Comparison of ENCODE assay signal across 8 mouse cellular contexts in the genomic region with DNA sequence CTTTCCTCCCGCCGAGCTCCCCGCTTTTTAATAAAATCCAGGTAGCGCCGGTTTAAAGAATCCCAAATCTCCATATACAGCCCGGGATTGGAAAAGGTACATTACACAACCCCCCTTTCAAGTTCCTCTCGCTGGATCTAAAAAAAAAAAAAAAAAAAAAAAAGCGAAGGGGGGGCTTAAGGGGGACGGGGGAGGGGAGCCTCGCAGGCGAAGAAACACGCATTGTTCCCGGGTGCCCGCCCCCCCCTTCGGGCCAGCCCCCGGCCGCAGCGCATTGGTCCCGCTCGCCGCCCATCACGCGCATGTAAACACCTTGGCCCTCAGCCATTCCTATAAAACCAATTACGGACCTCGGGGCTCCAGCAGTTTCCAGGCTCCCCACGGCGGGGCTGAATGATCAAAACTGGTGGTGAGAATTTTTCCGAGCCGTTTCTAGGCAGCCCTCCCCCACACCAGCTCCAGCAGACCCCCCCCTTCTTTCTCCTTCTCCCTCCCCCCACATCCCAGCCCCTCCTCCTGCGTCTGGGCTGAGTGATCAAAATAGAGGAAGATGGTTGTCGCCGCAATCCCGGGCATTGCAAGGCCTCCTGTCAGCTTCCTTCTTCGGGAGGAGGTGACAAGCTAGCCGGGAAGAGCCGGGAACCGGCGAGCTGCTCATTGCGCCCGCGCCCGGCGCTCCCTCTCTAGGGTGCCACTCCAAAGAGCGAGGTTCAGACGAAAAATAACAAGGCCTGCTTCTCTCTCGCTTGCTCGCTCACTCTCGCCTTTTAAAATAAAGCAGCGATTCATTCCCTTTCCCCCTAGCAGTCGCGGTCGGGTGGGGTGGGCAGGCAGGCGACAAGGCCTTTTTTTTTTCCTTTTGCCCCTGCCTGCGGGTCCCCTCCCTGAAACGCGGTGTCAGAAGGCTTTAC. TPM values are rescaled to one million over a fixed set of nuclear protein-coding genes. Genes with fewer than 3 reads are reported as not detected.
DNase-seq lines count a peak whose midpoint lies in the region; ATAC-seq and TF ChIP-seq lines count a peak whose summit lies in the region.

A gene (minus strand): TSS at position 139 of the 911 bp plus-strand sequence.

- TF ChIP-seq POLR2A in brain, embryonic 14.5 days (IDR thresholded peaks at IDR 0.05; ENCODE audit: borderline replicate concordance, extremely low read depth, insufficient read depth, insufficient read length, poor library complexity, severe bottlenecking), result peak; percentile 38; the same call in 1 of the 2 replicates

- H3K9me3 ChIP-seq in forebrain, embryonic 10.5 days, result no peaks in the 10 kb centered on the region
- H3K9me3 ChIP-seq in heart, embryonic 14.5 days (ENCODE audit: control insufficient read depth, low read length), result no peaks in the 10 kb centered on the region
- no peaks in the 10 kb centered on the region for H3K9me3 ChIP-seq in liver, embryonic 12.5 days (replicated peaks)
- no peaks in the 10 kb centered on the region for H3K9me3 ChIP-seq in stomach, embryonic 16.5 days (replicated peaks; ENCODE audit: control insufficient read depth, low read length)

- DNase-seq in 3T3-L1 (ENCODE audit: low read depth, low spot score), result peak; percentile 99
- peak; percentile 100 for DNase-seq in brain, embryonic 14.5 days (ENCODE audit: low read depth)
- peak; percentile 99 for DNase-seq in forebrain, embryonic 10.5 days (ENCODE audit: extremely low spot score, low spot score)
- DNase-seq in kidney, postnatal 14 days, result peak; percentile 100
- peak; percentile 58 to 80 for DNase-seq in natural killer cell, adult 2 months (ENCODE audit: low spot score in 2 of 2)

- peak within 1 kb of the TSS; percentile 100 for H3K4me3 ChIP-seq in forebrain, embryonic 10.5 days
- peak within 1 kb of the TSS; percentile 90 to 98 for H3K4me3 ChIP-seq in heart, embryonic 14.5 days (ENCODE audit: control insufficient read depth in 1 of 2, insufficient read depth in 1 of 2, low read depth in 1 of 2, low read length in 2 of 2)
- peak within 1 kb of the TSS; percentile 63 for H3K4me3 ChIP-seq in liver, embryonic 12.5 days
- peak within 1 kb of the TSS; percentile 88 for H3K4me3 ChIP-seq in stomach, embryonic 16.5 days (replicated peaks; ENCODE audit: low read length)

- H3K4me2 ChIP-seq in heart, embryonic 14.5 days (ENCODE audit: low read length), result peak within 1 kb of the TSS; percentile 81
- H3K4me2 ChIP-seq in liver, embryonic 12.5 days, result peak within 1 kb of the TSS; percentile 79
- H3K4me2 ChIP-seq in stomach, embryonic 16.5 days (ENCODE audit: low read depth, low read length), result peak within 1 kb of the TSS; percentile 91

- no peak for TF ChIP-seq CTCF in brain, embryonic 14.5 days (IDR thresholded peaks at IDR 0.05; ENCODE audit: borderline replicate concordance, extremely low read depth, insufficient read depth, insufficient read length)

- peaks cover 29% of the 10 kb centered on the region for H3K4me1 ChIP-seq in forebrain, embryonic 10.5 days
- H3K4me1 ChIP-seq in heart, embryonic 14.5 days (ENCODE audit: control insufficient read depth in 2 of 2, insufficient read depth in 2 of 2, low read length in 2 of 2), result peaks cover 6% of the 10 kb centered on the region in 2 experiments
- H3K4me1 ChIP-seq in liver, embryonic 12.5 days, result peaks cover 53% of the 10 kb centered on the region
- H3K4me1 ChIP-seq in stomach, embryonic 16.5 days (ENCODE audit: control insufficient read depth, insufficient read depth, low read length), result peaks cover 10% of the 10 kb centered on the region

- ATAC-seq in heart, embryonic 14.5 days (ENCODE audit: insufficient number of reproducible peaks, insufficient read depth, low FRiP score, low read depth), result peak; percentile 74
- ATAC-seq in liver, embryonic 12.5 days, result peak; percentile 50
- ATAC-seq in stomach, embryonic 16.5 days (ENCODE audit: insufficient read depth, low FRiP score), result peak; percentile 78

- H3K9ac ChIP-seq in heart, embryonic 14.5 days (ENCODE audit: low read length), result peak within 1 kb of the TSS; percentile 100
- H3K9ac ChIP-seq in liver, embryonic 12.5 days, result peak within 1 kb of the TSS; percentile 75
- peak within 1 kb of the TSS; percentile 100 for H3K9ac ChIP-seq in stomach, embryonic 16.5 days (ENCODE audit: low read length)

- peaks cover 25% of the 10 kb centered on the region for H3K36me3 ChIP-seq in forebrain, embryonic 10.5 days (replicated peaks)
- no peaks in the 10 kb centered on the region for H3K36me3 ChIP-seq in heart, embryonic 14.5 days (ENCODE audit: control insufficient read depth, insufficient read depth, low read length)
- no peaks in the 10 kb centered on the region for H3K36me3 ChIP-seq in liver, embryonic 12.5 days
- H3K36me3 ChIP-seq in stomach, embryonic 16.5 days (ENCODE audit: control insufficient read depth, insufficient read depth, low read length), result no peaks in the 10 kb centered on the region

- peak within 1 kb of the TSS; percentile 100 for H3K27ac ChIP-seq in forebrain, embryonic 10.5 days
- peak within 1 kb of the TSS; percentile 100 for H3K27ac ChIP-seq in heart, embryonic 14.5 days (replicated peaks in 1 of 2; ENCODE audit: control insufficient read depth in 1 of 2, insufficient read depth in 1 of 2, low read depth in 2 of 2, low read length in 2 of 2)
- peak within 1 kb of the TSS; percentile 93 for H3K27ac ChIP-seq in liver, embryonic 12.5 days
- H3K27ac ChIP-seq in stomach, embryonic 16.5 days (ENCODE audit: low read length), result peak within 1 kb of the TSS; percentile 100

- 0 out of 2 replicates have a peak, but pooled peaks cover 4% of the 10 kb centered on the region for H3K27me3 ChIP-seq in forebrain, embryonic 10.5 days (ENCODE audit: poor library complexity, severe bottlenecking)
- H3K27me3 ChIP-seq in heart, embryonic 14.5 days (ENCODE audit: control insufficient read depth, insufficient read depth, low read length), result no peaks in the 10 kb centered on the region
- peaks cover 100% of the 10 kb centered on the region for H3K27me3 ChIP-seq in liver, embryonic 12.5 days (replicated peaks)
- no peaks in the 10 kb centered on the region for H3K27me3 ChIP-seq in stomach, embryonic 16.5 days (ENCODE audit: control insufficient read depth, insufficient read depth, low read length)

- WGBS in forebrain, embryonic 10.5 days, result under 1% methylated on average over 55 of the region's 56 CpGs
- under 1% methylated on average over 55 of the region's 56 CpGs for WGBS in heart, embryonic 14.5 days
- under 1% methylated on average over 55 of the region's 56 CpGs for WGBS in liver, embryonic 12.5 days (ENCODE audit: insufficient replicate concordance)
- under 1% methylated on average over 54 of the region's 56 CpGs for WGBS in stomach, embryonic 16.5 days

RNA-seq across cellular contexts. Expression of the gene that starts here (rescaled TPM):
- polyA plus RNA-seq in brain, embryonic 14.5 days (2012; rRNA removed), result 66.0 and 101 TPM in 2 replicates
- polyA plus RNA-seq in forebrain, embryonic 10.5 days (2016; fragmentation: Nextera tagmentation; extraction: Ambion mirVana), result 21.5 and 22.7 TPM in 2 replicates
- polyA plus RNA-seq in heart, embryonic 14.5 days (2014; fragmentation: Nextera tagmentation; extraction: Ambion mirVana), result 28.1 and 31.0 TPM in 2 replicates
- polyA plus RNA-seq in liver, embryonic 12.5 days (2016; fragmentation: Nextera tagmentation; extraction: Ambion mirVana), result 8.8 and 8.9 TPM in 2 replicates
- 15.3 and 16.9 TPM in 2 replicates for polyA plus RNA-seq in stomach, embryonic 16.5 days (2015; fragmentation: Nextera tagmentation; extraction: Ambion mirVana)

Comparison
In these comparisons a context has a peak if more than half of its experiments do, and no peak if none do; other contexts are left out.
1. Peak in every context shown above with its lines: DNase-seq, ATAC-seq, H3K4me3 ChIP-seq and H3K27ac ChIP-seq.